Mouse (Mus musculus) liver, postnatal 0 days (tissue): ENCODE data around the gene Tubb1. TPM values are rescaled to one million over a fixed set of nuclear protein-coding genes. Genes with fewer than 3 reads are reported as not detected.
A peak's percentile ranks its signal among the peaks of the same experiment; 100 is the strongest.

Experiments used
- ATAC-seq: fragments of 200-750 bp; cut with Nextera tagmentation; 2 replicates; pipeline ENCODE4 v1.8.0; 2017; ENCODE audit warnings: mild to moderate bottlenecking, moderate library complexity
- DNase-seq: peaks from one replicate; pipeline ENCODE4 v3.0.0-alpha.2; 2016
- H3K27ac ChIP-seq: fragments of 300-500 bp; sonication (generic); 2 replicates; pipeline ENCODE4 v1.5.1; 2014; ENCODE audit warnings: antibody characterized with exemption, moderate library complexity, mild to moderate bottlenecking, low read depth
- H3K27me3 ChIP-seq: fragments of 300-500 bp; sonication (generic); 2 replicates; pipeline ENCODE4 v1.6.1; 2014; ENCODE audit warnings: low read length, control low read depth, mixed read lengths; ENCODE audit not compliant: insufficient read depth
- H3K36me3 ChIP-seq: fragments of 300-500 bp; sonication (generic); replicated peaks from 2 replicates; pipeline ENCODE4 v1.6.1; 2014; ENCODE audit warnings: mild to moderate bottlenecking, control low read depth, low read length, moderate library complexity, mixed read lengths; ENCODE audit not compliant: insufficient read depth
- H3K4me1 ChIP-seq: fragments of 300-500 bp; sonication (generic); 2 replicates; pipeline ENCODE4 v1.6.1; 2014; ENCODE audit warnings: antibody characterized with exemption, mild to moderate bottlenecking, control low read depth; ENCODE audit not compliant: insufficient read depth
- H3K4me2 ChIP-seq: fragments of 300-500 bp; sonication (generic); 2 replicates; pipeline ENCODE4 v1.6.1; 2014; ENCODE audit warnings: low read depth, mild to moderate bottlenecking, low read length, moderate library complexity, mixed read lengths
- H3K4me3 ChIP-seq: fragments of 300-500 bp; sonication (generic); 2 replicates; pipeline ENCODE4 v1.5.1; 2014; ENCODE audit warnings: low read depth, low read length
- H3K9ac ChIP-seq: fragments of 300-500 bp; sonication (generic); replicated peaks from 2 replicates; pipeline ENCODE4 v1.6.1; 2014; ENCODE audit warnings: mild to moderate bottlenecking, moderate library complexity
- H3K9me3 ChIP-seq: fragments of 300-500 bp; sonication (generic); 2 replicates; pipeline ENCODE4 v1.6.1; 2016; ENCODE audit warnings: mild to moderate bottlenecking, control low read depth, low read length, mixed read lengths
- CTCF ChIP-seq: sonication (generic); IDR thresholded peaks from 2 replicates; pipeline ENCODE4 v1.5.1; 2016; ENCODE audit warnings: antibody characterized with exemption, low read depth
- EP300 ChIP-seq: IDR thresholded peaks from 2 replicates; pipeline ENCODE4 v1.6.1; 2016; ENCODE audit warnings: antibody characterized with exemption, low read depth, mild to moderate bottlenecking
- WGBS: fragments of 180-500 bp; shearing (Covaris S2); extraction: QIAGEN DNeasy Blood & Tissue Kit; methylation state at CpG from one replicate; pipeline ENCODE4 v1.1.7; 2014; ENCODE audit not compliant: insufficient replicate concordance; 5-methylcytosine and 5-hydroxymethylcytosine counted together
- polyA plus RNA-seq: library from polyadenylated mRNA; unstranded; fragments of >200 nt; fragmentation: Nextera tagmentation; extraction: Ambion mirVana; gene quantifications from 2 replicates; pipeline ENCODE4 v1.2.1, GENCODE M21; 2015

Tubb1 gene
- polyA plus RNA-seq, 1 experiment from 2014 or later, result 26.4 TPM

- no peak for TF ChIP-seq CTCF
- TF ChIP-seq EP300, result peak; percentile 23; the same call in 1 of the 2 replicates
- no peak for DNase-seq
- Histone ChIP-seq H3K36me3 (peaks cover 38% of the 10 kb centered on the region), H3K9me3 (no peaks in the 10 kb centered on the region), H3K27ac (no peak overlapping the region), H3K4me2 (no peak overlapping the region), H3K4me3 (no peak overlapping the region), H3K9ac (no peak overlapping the region), H3K27me3 (no peaks in the 10 kb centered on the region), H3K4me1 (peaks cover 31% of the 10 kb centered on the region)
- ATAC-seq, result no peak
- WGBS, result 47% methylated on average over 4 of the region's 4 CpGs
These were observed 19.8 kb downstream of the Tubb1 start for GRCm38 (mm10) chr2:174470333-174470732.

GRCm38 (mm10) chr2:174470786-174471405, 20.4 kb downstream of the Tubb1 start:
- H3K4me1 ChIP-seq, result peaks cover 31% of the 10 kb centered on the region
- no peaks in the 10 kb centered on the region for H3K27me3 ChIP-seq
- H3K4me2 ChIP-seq, result peak overlapping the region; percentile 94
- peak overlapping the region; percentile 86 for H3K4me3 ChIP-seq
- H3K27ac ChIP-seq, result 0 out of 2 replicates have a peak overlapping the region, but pooled peaks have one; percentile 13
- ATAC-seq, result no peak
- WGBS, result 79% methylated on average over 7 of the region's 7 CpGs
- peaks cover 32% of the 10 kb centered on the region for H3K36me3 ChIP-seq
- TF ChIP-seq CTCF (no peak), EP300 (no peak)
- no peaks in the 10 kb centered on the region for H3K9me3 ChIP-seq
- no peak for DNase-seq
- H3K9ac ChIP-seq, result no peak overlapping the region

- DNase-seq, result no peak
- peak; percentile 37 for ATAC-seq
These were observed 21.9 kb downstream of the Tubb1 start for GRCm38 (mm10) chr2:174472407-174472806.

GRCm38 (mm10) chr2:174472818-174473549, 22.5 kb downstream of the Tubb1 start, which contains the start of gene Prelid3b:
Gene Prelid3b (minus strand): TSS chr2:174473081.
- Histone ChIP-seq H3K4me3 (peak within 1 kb of the TSS; percentile 86), H3K36me3 (peaks cover 19% of the 10 kb centered on the region; the same call in 1 of the 2 replicates), H3K4me1 (peaks cover 35% of the 10 kb centered on the region), H3K27ac (peak within 1 kb of the TSS; percentile 94), H3K9me3 (no peaks in the 10 kb centered on the region), H3K4me2 (peak within 1 kb of the TSS; percentile 94), H3K9ac (peak within 1 kb of the TSS; percentile 94), H3K27me3 (no peaks in the 10 kb centered on the region)
- TF ChIP-seq CTCF, result 0 out of 2 replicates have a peak, but pooled peaks have one; percentile 2
- no peak for TF ChIP-seq EP300
- under 1% methylated on average over 53 of the region's 53 CpGs for WGBS
- ATAC-seq, result peak; percentile 97
- peak; percentile 100 for DNase-seq

More at GRCm38 (mm10) chr2:174472407-174472806, 21.9 kb downstream of the Tubb1 start:
- Histone ChIP-seq H3K4me1 (peaks cover 34% of the 10 kb centered on the region), H3K27ac (peak overlapping the region; percentile 94), H3K9ac (peak overlapping the region; percentile 94), H3K9me3 (no peaks in the 10 kb centered on the region), H3K27me3 (no peaks in the 10 kb centered on the region), H3K36me3 (peaks cover 20% of the 10 kb centered on the region; the same call in 1 of the 2 replicates), H3K4me3 (peak overlapping the region; percentile 86), H3K4me2 (peak overlapping the region; percentile 94)
- WGBS, result 5% methylated on average over 30 of the region's 30 CpGs
- TF ChIP-seq EP300, result no peak; the same call in 1 of the 2 replicates
- no peak for TF ChIP-seq CTCF

- Histone ChIP-seq H3K27ac (peak overlapping the region; percentile 82), H3K4me3 (peak overlapping the region; percentile 40), H3K27me3 (no peaks in the 10 kb centered on the region), H3K9me3 (no peaks in the 10 kb centered on the region), H3K36me3 (peaks cover 14% of the 10 kb centered on the region; the same call in 1 of the 2 replicates), H3K9ac (no peak overlapping the region; the same call in 1 of the 2 replicates), H3K4me2 (peak overlapping the region; percentile 94), H3K4me1 (peaks cover 35% of the 10 kb centered on the region)
- TF ChIP-seq CTCF (no peak), EP300 (no peak)
- ATAC-seq, result no peak
- WGBS, result 80% methylated on average over 5 of the region's 5 CpGs
- no peak for DNase-seq
These were observed 23.0 kb downstream of the Tubb1 start for GRCm38 (mm10) chr2:174473550-174473927.

GRCm38 (mm10) chr2:174477543-174478319, 27.2 kb downstream of the Tubb1 start:
- Histone ChIP-seq H3K9ac (no peak overlapping the region), H3K9me3 (no peaks in the 10 kb centered on the region), H3K4me1 (peaks cover 10% of the 10 kb centered on the region), H3K27me3 (no peaks in the 10 kb centered on the region), H3K27ac (no peak overlapping the region), H3K4me3 (no peak overlapping the region), H3K4me2 (no peak overlapping the region), H3K36me3 (no peaks in the 10 kb centered on the region)
- ATAC-seq (no peak), DNase-seq (no peak)
- TF ChIP-seq EP300, result no peak
- TF ChIP-seq CTCF, result no peak
- WGBS, result 80% methylated on average over 3 of the region's 3 CpGs
